Mouse (Mus musculus): ENCODE measurements around the gene Amigo1.

- no peak for TF ChIP-seq CTCF (conservative IDR thresholded peaks at IDR 0.05; ENCODE audit: low read length)
- no peak for TF ChIP-seq NANOG (IDR thresholded peaks at IDR 0.05; ENCODE audit: borderline replicate concordance, low read length)
Measured at GRCm38 (mm10) chr3:108145534-108146445, 40.3 kb upstream of the Amigo1 start, which contains the start of gene Gnai3.
